Mouse (Mus musculus): ENCODE results near the gene 2900011O08Rik. TPM values are rescaled to one million over a fixed set of nuclear protein-coding genes. Genes with fewer than 3 reads are reported as not detected.

2900011O08Rik gene
- polyA plus RNA-seq, 1 experiment: 1.6 TPM

DNA sequence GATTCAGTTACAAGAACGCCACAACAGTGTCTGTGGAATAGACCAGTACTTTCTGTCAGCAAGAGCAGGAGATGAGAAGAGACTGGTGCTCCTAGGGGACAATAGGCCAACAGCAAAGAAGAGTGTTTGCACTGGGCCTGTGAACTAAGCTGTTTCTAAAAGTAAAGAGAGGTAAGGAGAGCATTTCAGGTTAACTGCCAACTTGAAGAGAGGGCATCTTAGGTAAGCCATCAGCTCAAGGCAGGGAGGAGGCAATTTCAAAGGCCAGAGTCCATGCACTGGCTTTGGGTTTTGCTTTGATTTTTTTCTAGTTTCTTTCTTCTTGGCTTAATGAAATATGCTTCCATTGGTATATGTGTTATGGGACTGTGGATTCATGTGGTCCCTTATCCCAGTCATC lies 7.7 kb downstream of the 2900011O08Rik start:
- WGBS: 78% methylated on average over 1 of the region's 1 CpGs
- no peak for TF ChIP-seq CTCF (IDR thresholded peaks at IDR 0.05; ENCODE audit: control insufficient read depth, insufficient read depth, low read length)
- TF ChIP-seq POLR2A (IDR thresholded peaks at IDR 0.05; ENCODE audit: borderline replicate concordance, control insufficient read depth, low read depth, low read length): no peak

DNA sequence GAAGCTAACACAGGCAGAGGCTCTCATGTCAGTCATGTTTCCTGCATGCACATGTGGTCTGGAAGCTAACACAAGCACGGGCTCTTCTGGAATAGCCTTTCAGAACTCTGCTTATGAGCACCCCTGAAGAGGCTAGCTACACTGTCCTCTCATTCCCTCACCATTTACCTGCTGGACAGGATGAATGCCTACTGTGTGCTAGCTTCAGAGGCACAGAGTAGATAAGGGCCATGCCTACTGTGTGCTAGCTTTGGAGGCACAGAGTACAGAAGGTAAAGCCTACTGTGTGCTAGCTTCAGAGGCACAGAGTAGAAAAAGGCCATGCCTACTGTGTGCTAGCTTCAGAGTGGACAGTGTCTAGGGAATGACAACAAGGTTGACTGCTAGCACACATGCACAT lies 8.1 kb downstream of the 2900011O08Rik start:
- 29% methylated on average over 1 of the region's 1 CpGs for WGBS
- Histone ChIP-seq H3K4me3 (replicated peaks; ENCODE audit: control insufficient read depth, low read depth, low read length) (no peak overlapping the region), H3K27ac (ENCODE audit: control insufficient read depth, insufficient read depth, low read depth, low read length, poor library complexity) (no peak overlapping the region), H3K4me1 (ENCODE audit: control insufficient read depth, insufficient read depth, low read length) (no peaks in the 10 kb centered on the region)
- no peak for TF ChIP-seq CTCF (IDR thresholded peaks at IDR 0.05; ENCODE audit: control insufficient read depth, insufficient read depth, low read length)
- TF ChIP-seq POLR2A (IDR thresholded peaks at IDR 0.05; ENCODE audit: borderline replicate concordance, control insufficient read depth, low read depth, low read length): no peak

More for the DNA sequence above, 7.7 kb downstream of the 2900011O08Rik start:
- no peaks in the 10 kb centered on the region for H3K4me1 ChIP-seq (ENCODE audit: control insufficient read depth, insufficient read depth, low read length)
- no peak overlapping the region for H3K4me3 ChIP-seq (replicated peaks; ENCODE audit: control insufficient read depth, low read depth, low read length)
- H3K27ac ChIP-seq (ENCODE audit: control insufficient read depth, insufficient read depth, low read depth, low read length, poor library complexity): no peak overlapping the region

DNA sequence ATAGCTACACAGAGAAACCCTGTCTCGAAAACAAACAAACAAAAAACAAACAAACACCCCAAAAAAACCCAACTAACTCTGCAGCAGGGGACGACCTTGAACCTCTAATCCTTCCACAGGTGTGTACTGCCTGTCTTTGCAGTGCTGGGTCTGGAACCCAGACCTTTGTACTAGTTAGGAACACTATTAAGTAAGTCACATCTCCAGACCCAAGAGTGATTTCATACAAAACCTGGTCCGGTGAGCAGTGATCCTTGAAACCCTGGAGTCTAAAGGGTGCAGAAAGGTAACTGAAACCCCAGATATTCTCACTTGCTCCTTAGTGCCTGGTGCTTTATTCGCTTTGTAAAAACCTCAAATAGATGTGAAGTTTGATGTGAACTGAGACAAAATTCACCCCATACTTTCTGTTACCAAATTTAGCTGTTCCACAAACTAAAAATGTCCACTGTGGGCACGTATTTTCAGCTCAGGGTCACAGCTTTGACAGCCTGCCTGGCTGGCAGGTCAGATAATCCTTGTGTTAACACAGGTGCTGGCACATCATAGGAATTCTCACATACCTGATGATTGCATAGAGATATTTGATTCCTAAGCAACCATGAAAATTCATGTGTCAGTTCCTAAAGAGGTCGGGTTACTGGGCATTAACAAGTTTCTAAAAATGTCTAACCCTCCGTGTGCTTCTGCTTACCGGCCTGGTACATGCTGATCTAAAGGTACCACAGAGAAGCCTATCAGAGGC lies 17.2 kb downstream of the 2900011O08Rik start:
- TF ChIP-seq CTCF (IDR thresholded peaks at IDR 0.05; ENCODE audit: control insufficient read depth, insufficient read depth, low read length) (no peak), POLR2A (IDR thresholded peaks at IDR 0.05; ENCODE audit: borderline replicate concordance, control insufficient read depth, low read depth, low read length) (no peak)
- Histone ChIP-seq H3K4me1 (ENCODE audit: control insufficient read depth, insufficient read depth, low read length) (no peaks in the 10 kb centered on the region; the same call in 1 of the 2 replicates), H3K27ac (ENCODE audit: control insufficient read depth, insufficient read depth, low read depth, low read length, poor library complexity) (no peak overlapping the region), H3K4me3 (replicated peaks; ENCODE audit: control insufficient read depth, low read depth, low read length) (no peak overlapping the region)
- WGBS: 48% methylated on average over 8 of the region's 8 CpGs

DNA sequence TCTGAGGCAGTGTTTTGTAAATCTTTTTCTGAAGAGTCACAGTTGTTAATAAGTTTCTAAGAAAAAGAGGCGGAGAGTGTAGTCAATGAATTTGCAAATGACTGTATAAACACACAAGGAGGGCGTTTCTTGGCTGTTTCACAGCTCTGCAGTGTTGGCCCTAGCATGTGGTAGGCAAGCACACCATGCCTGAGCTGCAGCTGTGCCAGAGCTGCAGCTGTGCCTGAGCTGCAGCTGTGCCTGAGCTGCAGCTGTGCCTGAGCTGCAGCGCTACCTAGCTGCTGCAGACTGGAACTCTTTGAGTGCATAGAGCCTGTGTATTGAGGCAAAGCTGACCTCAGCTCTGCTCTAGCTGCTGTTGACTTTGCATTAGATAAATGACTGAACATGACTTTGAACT lies 17.8 kb downstream of the 2900011O08Rik start:
- TF ChIP-seq POLR2A (IDR thresholded peaks at IDR 0.05; ENCODE audit: borderline replicate concordance, control insufficient read depth, low read depth, low read length): no peak
- TF ChIP-seq CTCF (IDR thresholded peaks at IDR 0.05; ENCODE audit: control insufficient read depth, insufficient read depth, low read length): peak; percentile 21; the same call in 1 of the 2 replicates
- Histone ChIP-seq H3K27ac (ENCODE audit: control insufficient read depth, insufficient read depth, low read depth, low read length, poor library complexity) (no peak overlapping the region), H3K4me3 (replicated peaks; ENCODE audit: control insufficient read depth, low read depth, low read length) (no peak overlapping the region), H3K4me1 (ENCODE audit: control insufficient read depth, insufficient read depth, low read length) (no peaks in the 10 kb centered on the region; the same call in 1 of the 2 replicates)
- 63% methylated on average over 3 of the region's 3 CpGs for WGBS

- Histone ChIP-seq H3K4me1 (ENCODE audit: control insufficient read depth, insufficient read depth, low read length) (no peaks in the 10 kb centered on the region; the same call in 1 of the 2 replicates), H3K4me3 (replicated peaks; ENCODE audit: control insufficient read depth, low read depth, low read length) (no peak overlapping the region), H3K27ac (ENCODE audit: control insufficient read depth, insufficient read depth, low read depth, low read length, poor library complexity) (no peak overlapping the region)
- TF ChIP-seq CTCF (IDR thresholded peaks at IDR 0.05; ENCODE audit: control insufficient read depth, insufficient read depth, low read length) (no peak), POLR2A (IDR thresholded peaks at IDR 0.05; ENCODE audit: borderline replicate concordance, control insufficient read depth, low read depth, low read length) (no peak)
- 73% methylated on average over 2 of the region's 2 CpGs for WGBS
Observed at GRCm38 (mm10) chr16:14004726-14005125, 18.3 kb downstream of the 2900011O08Rik start.

DNA sequence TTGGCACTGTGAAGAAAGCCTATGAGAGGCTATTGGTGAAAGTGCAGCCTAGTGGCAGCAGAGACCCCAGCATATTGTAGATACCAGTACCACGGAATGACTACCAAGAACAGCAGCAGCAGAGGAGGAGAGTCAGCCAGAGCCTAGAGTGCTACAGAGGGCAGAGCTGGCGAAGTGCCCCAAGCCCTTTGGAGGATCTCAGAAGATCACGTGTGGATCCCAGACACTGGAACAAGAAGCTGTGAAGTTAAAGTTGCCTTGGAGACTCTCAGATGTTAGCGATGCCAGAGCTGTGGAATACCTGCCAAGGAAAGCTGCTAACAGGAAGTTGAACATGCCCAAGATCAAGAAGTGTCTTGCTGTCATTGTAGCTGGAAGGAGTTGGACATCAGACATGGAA lies 18.9 kb downstream of the 2900011O08Rik start:
- TF ChIP-seq POLR2A (IDR thresholded peaks at IDR 0.05; ENCODE audit: borderline replicate concordance, control insufficient read depth, low read depth, low read length) (no peak), CTCF (IDR thresholded peaks at IDR 0.05; ENCODE audit: control insufficient read depth, insufficient read depth, low read length) (no peak)
- 74% methylated on average over 4 of the region's 4 CpGs for WGBS

GRCm38 (mm10) chr16:14008081-14008480 lies 21.7 kb downstream of the 2900011O08Rik start:
- 72% methylated on average over 2 of the region's 2 CpGs for WGBS
- TF ChIP-seq CTCF (IDR thresholded peaks at IDR 0.05; ENCODE audit: control insufficient read depth, insufficient read depth, low read length) (no peak), POLR2A (IDR thresholded peaks at IDR 0.05; ENCODE audit: borderline replicate concordance, control insufficient read depth, low read depth, low read length) (no peak)

More for the DNA sequence above, 18.9 kb downstream of the 2900011O08Rik start:
- Histone ChIP-seq H3K27ac (ENCODE audit: control insufficient read depth, insufficient read depth, low read depth, low read length, poor library complexity) (no peak overlapping the region), H3K4me3 (replicated peaks; ENCODE audit: control insufficient read depth, low read depth, low read length) (no peak overlapping the region), H3K4me1 (ENCODE audit: control insufficient read depth, insufficient read depth, low read length) (no peaks in the 10 kb centered on the region; the same call in 1 of the 2 replicates)

GRCm38 (mm10) chr16:14008708-14009107 lies 22.3 kb downstream of the 2900011O08Rik start:
- Histone ChIP-seq H3K4me3 (replicated peaks; ENCODE audit: control insufficient read depth, low read depth, low read length) (no peak overlapping the region), H3K4me1 (ENCODE audit: control insufficient read depth, insufficient read depth, low read length) (no peaks in the 10 kb centered on the region; the same call in 1 of the 2 replicates), H3K27ac (ENCODE audit: control insufficient read depth, insufficient read depth, low read depth, low read length, poor library complexity) (no peak overlapping the region)
- TF ChIP-seq CTCF (IDR thresholded peaks at IDR 0.05; ENCODE audit: control insufficient read depth, insufficient read depth, low read length) (no peak), POLR2A (IDR thresholded peaks at IDR 0.05; ENCODE audit: borderline replicate concordance, control insufficient read depth, low read depth, low read length) (no peak)

More at GRCm38 (mm10) chr16:14008081-14008480, 21.7 kb downstream of the 2900011O08Rik start:
- no peak overlapping the region for H3K4me3 ChIP-seq (replicated peaks; ENCODE audit: control insufficient read depth, low read depth, low read length)
- H3K4me1 ChIP-seq (ENCODE audit: control insufficient read depth, insufficient read depth, low read length): no peaks in the 10 kb centered on the region; the same call in 1 of the 2 replicates
- no peak overlapping the region for H3K27ac ChIP-seq (ENCODE audit: control insufficient read depth, insufficient read depth, low read depth, low read length, poor library complexity)
